Mouse (Mus musculus) spleen, postnatal 0 days (tissue): ENCODE measurements around the gene Zbtb37. TPM values are rescaled to one million over a fixed set of nuclear protein-coding genes. Genes with fewer than 3 reads are reported as not detected.

Experiments
- polyA plus RNA-seq: library from polyadenylated mRNA; unstranded; fragments of >200 nt; fragmentation: Nextera tagmentation; extraction: Ambion mirVana; gene quantifications from 2 replicates; pipeline ENCODE4 v1.2.1, GENCODE M21; 2015

Zbtb37 gene
- 1.9 and 3.0 TPM in 2 replicates for polyA plus RNA-seq

GRCm38 (mm10) chr1:161034435-161035280, at the start of gene Zbtb37:
Gene Zbtb37 (minus strand): TSS chr1:161034849.

GRCm38 (mm10) chr1:161070352-161071271, 36.0 kb upstream of the Zbtb37 start, which contains the start of the genes Dars2 and Cenpl:
Gene Dars2 (minus strand): TSS chr1:161070658.
Gene Cenpl (plus strand): TSS chr1:161070713.

GRCm38 (mm10) chr1:160978071-160978735, 56.4 kb downstream of the Zbtb37 start, which contains the start of gene Serpinc1:
Gene Serpinc1 (plus strand): TSS chr1:160978585.

Other genes with a start within 250 kb of the Zbtb37 start
- gene Rabgap1l, start 241.6 kb downstream of the Zbtb37 start, polyA plus RNA-seq = 36.2 and 39.3 TPM in 2 replicates
- 5.8 and 6.1 TPM in 2 replicates for gene Rc3h1, start 128.4 kb downstream of the Zbtb37 start, polyA plus RNA-seq
- gene Serpinc1, start 56.3 kb downstream of the Zbtb37 start, polyA plus RNA-seq = 1.4 and 1.5 TPM in 2 replicates
- 29.9 and 30.6 TPM in 2 replicates for gene Dars2, start 35.8 kb upstream of the Zbtb37 start, polyA plus RNA-seq
- gene Cenpl, start 35.9 kb upstream of the Zbtb37 start, polyA plus RNA-seq = 40.3 and 47.8 TPM in 2 replicates
- 8.1 and 8.2 TPM in 2 replicates for gene Klhl20, start 96.7 kb upstream of the Zbtb37 start, polyA plus RNA-seq
- not detected in 2 replicates for gene Ankrd45, start 107.8 kb upstream of the Zbtb37 start, polyA plus RNA-seq
- gene Tex50, start 124.5 kb upstream of the Zbtb37 start, polyA plus RNA-seq = not detected in 2 replicates
- gene Prdx6, start 216.4 kb upstream of the Zbtb37 start, polyA plus RNA-seq = 416 and 422 TPM in 2 replicates